Mouse (Mus musculus): ENCODE results near the gene Gm5624.
"Not testable (repeated sequence)": the region's sequence is repeated elsewhere in the genome, so short reads cannot be mapped to it uniquely, and the experiment has no call there.

The Gm5624 gene

GRCm38 (mm10) chr14:44627737-44628136, at the start of gene Gm5624:
Gm5624 (minus strand) TSS chr14:44627938.
- DNase-seq (ENCODE audit: low read depth, low spot score): not testable (repeated sequence)

GRCm38 (mm10) chr14:44591765-44592164, 36.0 kb downstream of the Gm5624 start:
- DNase-seq (ENCODE audit: low read depth, low spot score): not testable (repeated sequence)

GRCm38 (mm10) chr14:44582853-44583252, 44.9 kb downstream of the Gm5624 start, which contains the start of gene Gm8247:
Gm8247 (plus strand) TSS chr14:44583153.
- DNase-seq (ENCODE audit: low read depth, low spot score): not testable (repeated sequence)

- DNase-seq (ENCODE audit: low read depth, low spot score): not testable (repeated sequence)
Measured at GRCm38 (mm10) chr14:44547961-44548360, 79.8 kb downstream of the Gm5624 start.

- DNase-seq (ENCODE audit: low read depth, low spot score): not testable (repeated sequence)
Measured at GRCm38 (mm10) chr14:44517976-44518375, 109.8 kb downstream of the Gm5624 start, which contains the start of gene Gm17093. Gm17093 (plus strand) TSS chr14:44518276.
